Mouse (Mus musculus) splenic B cell, adult 2 months (primary cell): Measurements from ENCODE around the gene Gtf3c2.

Experiments
- DNase-seq: peaks from one replicate; pipeline ENCODE4 v3.0.0-alpha.2; 2011; ENCODE audit warnings: low read depth, low spot score
- H3K27me3 ChIP-seq: 2 replicates; pipeline ENCODE4 v1.6.1; 2012; ENCODE audit warnings: mild to moderate bottlenecking, low read length, moderate library complexity, mixed read lengths; ENCODE audit not compliant: control insufficient read depth, poor library complexity, insufficient read depth, severe bottlenecking
- H3K36me3 ChIP-seq: 2 replicates; pipeline ENCODE4 v1.6.1; 2012; ENCODE audit warnings: mild to moderate bottlenecking, low read length, moderate library complexity, mixed read lengths; ENCODE audit not compliant: control insufficient read depth, poor library complexity, insufficient read depth, severe bottlenecking

Gene Gtf3c2

DNA sequence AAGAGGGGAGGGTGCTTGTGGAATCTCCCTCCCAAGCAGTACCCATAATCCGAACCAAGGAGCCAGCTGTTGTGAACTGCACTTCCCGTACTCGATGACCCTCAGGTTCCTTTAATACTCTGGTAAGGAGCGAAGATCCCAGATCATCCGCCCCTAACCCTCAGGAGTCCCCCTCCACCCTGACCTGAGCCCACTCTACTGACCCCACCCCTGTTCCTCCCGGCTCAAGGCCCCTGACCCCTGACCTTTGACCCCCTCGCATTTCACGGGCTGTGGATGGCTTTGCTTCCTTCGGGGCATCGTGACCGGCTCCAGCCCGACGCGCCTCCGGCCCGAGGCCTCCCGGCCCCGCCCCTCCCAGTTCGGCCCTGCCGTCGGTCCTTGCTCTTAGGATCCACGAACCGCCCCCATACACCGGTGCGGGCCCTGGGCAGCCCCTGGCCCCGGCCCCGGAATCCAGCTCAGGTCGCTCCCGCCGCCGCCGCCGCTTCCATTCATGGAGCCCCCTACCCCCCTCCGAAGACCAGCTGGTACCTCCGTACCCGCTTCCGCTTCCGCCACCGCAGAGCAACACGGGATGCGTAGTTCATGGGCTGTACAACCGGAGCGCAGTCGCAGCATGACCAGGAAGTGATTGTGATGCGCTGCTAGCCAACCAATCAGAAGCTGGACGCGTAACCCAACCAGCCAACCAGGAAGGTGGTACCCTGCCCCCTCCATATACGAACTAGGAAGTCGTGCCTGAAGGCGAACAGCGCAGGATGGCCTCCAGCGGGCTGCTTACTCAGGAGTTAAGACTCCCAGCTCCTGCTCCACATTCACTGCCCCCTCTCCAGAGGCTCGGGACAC is 22.0 kb upstream of the Gtf3c2 start, which contains the start of gene Zfp513:
TSS of gene Zfp513 (minus strand) at position 562 of the 849 bp plus-strand sequence.
- DNase-seq = peak; percentile 98
- Histone ChIP-seq H3K36me3 (peaks cover 14% of the 10 kb centered on the region), H3K27me3 (no peaks in the 10 kb centered on the region)

- H3K36me3 ChIP-seq = peaks cover 18% of the 10 kb centered on the region
- peak; percentile 68 for DNase-seq
- H3K27me3 ChIP-seq = no peaks in the 10 kb centered on the region
Measured at GRCm38 (mm10) chr5:31201042-31201741, 21.2 kb upstream of the Gtf3c2 start.

DNA sequence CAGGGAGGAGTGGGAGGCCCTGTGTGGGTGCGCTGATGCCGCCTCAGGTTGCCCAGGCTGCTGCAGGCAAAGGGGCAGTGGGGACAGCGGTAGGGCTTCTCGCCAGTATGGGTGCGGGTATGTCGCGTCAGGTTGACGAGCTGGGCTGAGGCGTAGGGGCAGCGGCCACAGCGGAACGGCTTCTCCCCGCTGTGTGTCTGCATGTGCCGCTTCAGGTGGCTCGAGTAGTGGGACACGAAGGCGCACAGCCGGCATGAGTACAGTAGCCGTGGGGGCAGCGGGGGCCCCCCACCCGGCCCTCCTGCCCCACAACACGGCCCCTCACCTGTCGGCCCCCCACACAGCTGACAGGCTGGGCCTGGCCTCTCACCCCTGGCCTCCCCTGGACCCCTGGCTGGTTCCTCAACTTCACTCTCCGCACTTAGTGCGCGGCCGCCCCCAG is 20.4 kb upstream of the Gtf3c2 start:
- H3K27me3 ChIP-seq = no peaks in the 10 kb centered on the region
- H3K36me3 ChIP-seq = peaks cover 19% of the 10 kb centered on the region
- DNase-seq = peak; percentile 25

GRCm38 (mm10) chr5:31199893-31200292 is 19.9 kb upstream of the Gtf3c2 start:
- Histone ChIP-seq H3K27me3 (no peaks in the 10 kb centered on the region), H3K36me3 (peaks cover 22% of the 10 kb centered on the region)
- no peak for DNase-seq

GRCm38 (mm10) chr5:31199321-31199892 is 19.5 kb upstream of the Gtf3c2 start:
- no peaks in the 10 kb centered on the region for H3K27me3 ChIP-seq
- H3K36me3 ChIP-seq = peaks cover 22% of the 10 kb centered on the region
- no peak for DNase-seq

GRCm38 (mm10) chr5:31198616-31199320 is 18.8 kb upstream of the Gtf3c2 start:
- peaks cover 22% of the 10 kb centered on the region for H3K36me3 ChIP-seq
- DNase-seq = no peak
- no peaks in the 10 kb centered on the region for H3K27me3 ChIP-seq

GRCm38 (mm10) chr5:31198170-31198569 is 18.2 kb upstream of the Gtf3c2 start:
- peaks cover 21% of the 10 kb centered on the region for H3K36me3 ChIP-seq
- DNase-seq = no peak
- H3K27me3 ChIP-seq = no peaks in the 10 kb centered on the region

GRCm38 (mm10) chr5:31197072-31197471 is 17.1 kb upstream of the Gtf3c2 start:
- Histone ChIP-seq H3K27me3 (no peaks in the 10 kb centered on the region), H3K36me3 (peaks cover 20% of the 10 kb centered on the region)

DNA sequence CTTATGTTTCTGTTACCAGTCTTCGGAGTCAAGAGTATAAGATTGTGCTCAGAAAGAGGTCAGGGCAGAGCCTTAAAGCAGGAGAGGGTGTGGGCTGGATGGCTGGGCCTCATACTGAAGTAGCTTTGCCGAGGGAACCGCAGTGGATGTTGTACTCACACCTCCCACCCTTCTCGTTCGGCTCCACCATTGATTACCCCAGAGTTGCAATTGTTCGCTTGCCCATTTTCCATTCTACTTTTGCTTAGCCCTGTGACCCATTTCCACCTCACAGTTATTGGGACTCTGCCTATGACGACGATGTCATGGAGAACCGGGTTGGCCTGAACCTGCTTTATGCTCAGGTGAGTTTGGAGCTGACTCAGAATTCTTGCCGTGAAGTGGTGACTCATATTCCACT is 16.3 kb upstream of the Gtf3c2 start:
- H3K27me3 ChIP-seq = no peaks in the 10 kb centered on the region
- no peak for DNase-seq
- peaks cover 20% of the 10 kb centered on the region for H3K36me3 ChIP-seq

More at GRCm38 (mm10) chr5:31197072-31197471, 17.1 kb upstream of the Gtf3c2 start:
- DNase-seq = no peak

GRCm38 (mm10) chr5:31195671-31196070 is 15.7 kb upstream of the Gtf3c2 start:
- peaks cover 20% of the 10 kb centered on the region for H3K36me3 ChIP-seq
- no peak for DNase-seq
- no peaks in the 10 kb centered on the region for H3K27me3 ChIP-seq

DNA sequence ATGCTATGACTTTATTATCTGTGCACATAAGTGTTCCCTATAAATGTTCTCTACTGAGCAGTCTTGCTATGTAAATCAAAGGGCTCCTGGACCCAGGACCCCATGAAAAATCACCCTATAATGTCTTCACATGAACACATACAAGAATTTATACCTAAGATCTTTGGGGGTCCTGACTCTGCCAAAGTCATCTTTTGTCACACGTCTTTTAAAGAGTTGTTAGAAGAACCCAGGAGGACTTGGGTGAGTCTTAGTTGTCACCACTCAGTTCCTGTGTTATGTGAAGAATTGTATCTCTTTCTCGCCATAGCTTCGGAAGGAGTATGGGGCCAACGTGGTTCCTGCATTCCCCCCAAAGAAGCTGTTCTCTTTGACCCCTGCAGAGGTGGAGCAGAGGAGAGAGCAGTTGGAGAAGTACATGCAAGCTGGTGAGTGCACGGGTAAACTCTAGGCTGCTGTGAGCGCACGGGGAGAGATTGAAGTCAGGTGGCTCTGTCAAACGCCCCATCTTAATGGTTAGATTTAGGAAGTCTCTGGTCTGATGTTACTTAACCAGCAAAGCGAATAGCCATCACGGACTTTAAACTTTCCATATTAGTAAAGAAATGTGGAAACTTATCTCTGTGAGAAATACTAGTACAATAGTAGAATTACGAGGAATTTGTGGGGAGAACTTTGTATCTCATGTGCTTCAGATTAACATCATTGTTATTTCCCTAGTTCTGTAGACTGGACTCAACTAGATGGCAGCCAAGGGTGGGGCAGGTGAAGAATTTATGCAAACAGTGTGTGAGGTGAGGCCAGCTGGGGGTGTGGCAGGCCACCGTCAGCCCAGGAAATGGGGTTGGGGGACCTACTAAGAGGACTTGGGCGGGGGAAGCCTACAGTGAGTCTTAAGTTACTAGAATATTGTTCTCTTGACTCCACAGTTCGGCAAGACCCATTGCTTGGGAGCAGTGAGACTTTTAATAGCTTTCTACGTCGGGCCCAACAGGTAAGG is 14.8 kb upstream of the Gtf3c2 start:
- Histone ChIP-seq H3K36me3 (peaks cover 17% of the 10 kb centered on the region), H3K27me3 (no peaks in the 10 kb centered on the region)
- no peak for DNase-seq

- H3K27me3 ChIP-seq = no peaks in the 10 kb centered on the region
- peaks cover 14% of the 10 kb centered on the region for H3K36me3 ChIP-seq
- peak; percentile 20 for DNase-seq
Measured at GRCm38 (mm10) chr5:31193631-31194281, 13.8 kb upstream of the Gtf3c2 start.

DNA sequence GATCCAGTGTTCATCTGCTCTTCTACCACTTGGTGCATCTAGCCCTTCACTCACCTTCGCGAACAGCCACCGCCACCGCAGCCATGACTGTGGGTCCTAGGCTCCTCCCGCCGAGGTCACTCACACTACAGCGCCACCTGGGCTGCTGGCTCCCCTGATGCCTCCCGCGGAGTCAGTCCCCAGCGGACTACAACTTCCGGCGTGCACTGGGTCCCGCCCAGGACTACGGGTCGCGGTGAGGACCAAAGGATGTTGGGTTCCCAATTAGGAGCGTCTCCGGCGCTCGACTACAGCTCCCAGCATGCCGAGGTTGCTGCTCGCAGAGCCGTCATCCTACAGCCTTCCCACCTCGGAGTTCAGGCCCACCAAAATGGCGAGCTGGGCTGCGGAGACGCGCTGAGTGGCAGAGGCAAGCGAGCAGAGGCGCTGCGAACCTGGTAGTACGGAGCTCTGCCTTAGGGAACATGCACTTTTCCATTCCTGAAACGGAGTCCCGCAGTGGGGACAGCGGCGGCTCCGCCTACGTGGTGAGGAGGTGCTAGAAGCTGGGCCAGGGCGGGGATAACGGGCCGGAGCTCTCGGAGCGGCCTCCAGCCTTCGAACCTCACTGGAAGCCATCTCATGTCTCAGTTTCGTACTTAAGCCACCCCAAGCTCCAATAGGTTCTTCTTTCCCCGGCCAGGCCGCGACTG is 13.1 kb upstream of the Gtf3c2 start, which contains the start of the genes Snx17 and Eif2b4:
TSS of gene Snx17 (plus strand) at position 289 of the 692 bp plus-strand sequence.
TSS of gene Eif2b4 (minus strand) at position 492 of the 692 bp plus-strand sequence.
- peaks cover 14% of the 10 kb centered on the region for H3K36me3 ChIP-seq
- H3K27me3 ChIP-seq = no peaks in the 10 kb centered on the region
- DNase-seq = peak; percentile 99
